Mouse (Mus musculus): ENCODE results near the gene Bank1. TPM values are rescaled to one million over a fixed set of nuclear protein-coding genes. Genes with fewer than 3 reads are reported as not detected.

The Bank1 gene
- total and polyA plus RNA-seq, 3 experiments: not detected

DNA sequence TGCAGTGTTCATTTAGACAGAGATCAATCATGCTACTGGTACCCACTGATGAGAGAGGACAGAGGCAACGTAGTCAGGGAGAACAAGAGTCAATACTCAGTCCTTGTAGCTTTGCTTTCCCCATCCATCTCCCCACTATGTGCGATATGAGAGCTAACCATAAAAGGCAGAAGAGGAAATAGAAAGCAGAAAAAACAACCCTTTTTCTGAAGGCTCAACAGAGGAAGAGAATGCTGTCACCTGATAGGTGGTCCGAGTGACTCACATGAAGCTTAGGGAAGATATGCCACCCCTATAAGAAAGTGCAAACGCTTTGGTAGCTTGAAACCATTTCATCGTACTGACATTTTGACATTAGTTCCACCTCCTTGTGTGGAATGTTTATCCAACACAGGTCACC lies 239.4 kb downstream of the Bank1 start (continued):
- TF ChIP-seq MAX (IDR thresholded peaks at IDR 0.05; ENCODE audit: low read length) (no peak), MEF2A (IDR thresholded peaks at IDR 0.05; ENCODE audit: extremely low read depth, insufficient replicate concordance, low read depth, low read length, poor library complexity, severe bottlenecking) (no peak), CHD1 (IDR thresholded peaks at IDR 0.05; ENCODE audit: low read depth, low read length) (no peak), CHD2 (IDR thresholded peaks at IDR 0.05; ENCODE audit: low read length) (no peak), GABPA (IDR thresholded peaks at IDR 0.05; ENCODE audit: low read depth, low read length) (no peak), RAD21 (IDR thresholded peaks at IDR 0.05; ENCODE audit: low read depth, low read length) (no peak), TCF12 (IDR thresholded peaks at IDR 0.05; ENCODE audit: low read depth, low read length) (no peak), POLR2AphosphoS2 (IDR thresholded peaks at IDR 0.05; ENCODE audit: low read length) (no peak), HCFC1 (IDR thresholded peaks at IDR 0.05; ENCODE audit: low read depth, low read length) (no peak), CTCF (IDR thresholded peaks at IDR 0.05 in 2 of 3, conservative IDR thresholded peaks at IDR 0.05 in 1 of 3; ENCODE audit: control insufficient read depth in 1 of 3, insufficient read depth in 1 of 3, low read depth in 2 of 3, low read length in 3 of 3, poor library complexity in 1 of 3, severe bottlenecking in 1 of 3) (no peak), SIN3A (IDR thresholded peaks at IDR 0.05; ENCODE audit: low read length) (no peak), USF2 (IDR thresholded peaks at IDR 0.05; ENCODE audit: borderline replicate concordance in 1 of 2, insufficient read depth in 1 of 2, low read depth in 1 of 2, low read length in 2 of 2) (no peak)

DNA sequence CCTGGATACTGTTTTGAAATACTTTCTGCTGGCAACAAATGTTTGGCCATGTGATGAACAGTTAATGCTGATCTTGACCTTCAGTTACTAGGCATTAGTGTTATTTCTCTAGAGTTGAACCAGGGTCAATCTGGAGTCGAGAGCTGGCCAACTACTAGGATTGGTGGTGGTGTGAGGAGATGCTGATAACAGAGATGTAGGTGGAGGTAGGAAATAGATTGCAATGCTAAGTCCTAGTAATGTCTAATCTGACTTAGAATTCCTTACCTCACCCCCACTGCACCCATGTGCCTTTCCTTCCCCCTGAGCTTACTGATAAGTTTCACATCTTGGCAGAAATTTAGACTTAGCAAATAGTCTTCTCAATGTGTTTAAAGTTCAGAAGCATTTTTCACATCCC lies 240.8 kb downstream of the Bank1 start:
- Histone ChIP-seq H3K36me3 (ENCODE audit: control insufficient read depth in 1 of 2, insufficient read depth in 2 of 2, low read length in 2 of 2) (peaks cover 0 to 16% of the 10 kb centered on the region in 2 experiments; a peak in 2 of 4 replicates), H3K27me3 (ENCODE audit: control insufficient read depth in 1 of 2, insufficient read depth in 2 of 2, low read length in 2 of 2) (no peaks in the 10 kb centered on the region), H3K9me3 (replicated peaks; ENCODE audit: insufficient read depth, low read length) (no peaks in the 10 kb centered on the region), H3K79me2 (ENCODE audit: control insufficient read depth, insufficient read depth, low read length, poor library complexity) (no peaks in the 10 kb centered on the region), H3K4me3 (ENCODE audit: control insufficient read depth in 1 of 2, insufficient read depth in 1 of 2, low read depth in 2 of 2, low read length in 2 of 2) (no peak overlapping the region), H3K4me1 (ENCODE audit: control insufficient read depth in 1 of 2, insufficient read depth in 2 of 2, low read length in 2 of 2) (peaks cover 0 to 10% of the 10 kb centered on the region in 2 experiments; a peak in 3 of 4 replicates), H3K27ac (ENCODE audit: control insufficient read depth, low read depth, low read length) (no peak overlapping the region), H3K9ac (ENCODE audit: control insufficient read depth, low read depth, low read length, poor library complexity, severe bottlenecking) (no peak overlapping the region)
- peak; percentile 20 for DNase-seq (ENCODE audit: low read depth, low spot score)
- TF ChIP-seq RCOR1 (IDR thresholded peaks at IDR 0.05; ENCODE audit: low read depth, low read length) (peak; percentile 50; the same call in 1 of the 2 replicates), GATA1 (IDR thresholded peaks at IDR 0.05; ENCODE audit: low read depth, low read length) (peak; percentile 61), TCF12 (IDR thresholded peaks at IDR 0.05; ENCODE audit: low read depth, low read length) (peak; percentile 59; the same call in 1 of the 2 replicates), MAX (IDR thresholded peaks at IDR 0.05; ENCODE audit: low read length) (peak; percentile 27; the same call in 1 of the 2 replicates), GABPA (IDR thresholded peaks at IDR 0.05; ENCODE audit: low read depth, low read length) (no peak), EP300 (IDR thresholded peaks at IDR 0.05; ENCODE audit: low read depth in 1 of 2, low read length in 2 of 2) (peak; percentile 53 to 57; a peak in 3 of 4 replicates)

DNA sequence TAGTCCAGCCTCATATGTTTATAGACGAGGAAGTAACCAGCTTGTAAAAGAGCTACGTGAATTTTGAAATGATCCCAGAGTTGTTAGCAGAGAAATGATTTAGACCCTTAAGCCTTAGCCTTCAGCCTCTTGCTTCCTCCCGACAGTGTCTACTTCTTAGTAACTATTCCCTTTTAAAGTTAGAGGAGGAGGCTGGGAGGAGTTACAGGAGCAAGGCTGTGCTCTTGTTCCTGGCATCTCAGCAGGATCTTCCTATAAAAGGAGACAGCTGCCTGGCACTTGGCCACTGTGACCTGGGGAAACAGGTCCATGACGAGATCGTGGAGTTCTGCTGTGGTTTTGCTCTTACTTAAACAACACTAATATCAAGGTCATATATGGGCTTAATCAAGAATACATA lies 241.8 kb downstream of the Bank1 start:
- no peak overlapping the region for H3K9ac ChIP-seq (ENCODE audit: control insufficient read depth, low read depth, low read length, poor library complexity, severe bottlenecking)
- H3K36me3 ChIP-seq (ENCODE audit: control insufficient read depth in 1 of 2, insufficient read depth in 2 of 2, low read length in 2 of 2): peaks cover 0 to 16% of the 10 kb centered on the region in 2 experiments; a peak in 2 of 4 replicates
- no peaks in the 10 kb centered on the region for H3K9me3 ChIP-seq (replicated peaks; ENCODE audit: insufficient read depth, low read length)
- H3K27ac ChIP-seq (ENCODE audit: control insufficient read depth, low read depth, low read length): no peak overlapping the region
- no peaks in the 10 kb centered on the region for H3K79me2 ChIP-seq (ENCODE audit: control insufficient read depth, insufficient read depth, low read length, poor library complexity)
- no peak for DNase-seq (ENCODE audit: low read depth, low spot score)
- H3K4me1 ChIP-seq (ENCODE audit: control insufficient read depth in 1 of 2, insufficient read depth in 2 of 2, low read length in 2 of 2): peaks cover 0 to 10% of the 10 kb centered on the region in 2 experiments; a peak in 3 of 4 replicates
- TF ChIP-seq E2F4 (IDR thresholded peaks at IDR 0.05; ENCODE audit: borderline replicate concordance, low read depth, low read length) (no peak), SIN3A (IDR thresholded peaks at IDR 0.05; ENCODE audit: low read length) (no peak), NRF1 (IDR thresholded peaks at IDR 0.05; ENCODE audit: insufficient read depth, low read depth, low read length, poor library complexity, severe bottlenecking) (no peak), TBP (IDR thresholded peaks at IDR 0.05; ENCODE audit: low read depth, low read length) (no peak), CHD1 (IDR thresholded peaks at IDR 0.05; ENCODE audit: low read depth, low read length) (no peak), TCF12 (IDR thresholded peaks at IDR 0.05; ENCODE audit: low read depth, low read length) (no peak), NELFE (IDR thresholded peaks at IDR 0.05; ENCODE audit: low read depth, low read length) (no peak), ETS1 (IDR thresholded peaks at IDR 0.05; ENCODE audit: low read depth, low read length) (no peak)
- peaks cover 2% of the 10 kb centered on the region in 2 experiments; a peak in 3 of 4 replicates for H3K27me3 ChIP-seq (ENCODE audit: control insufficient read depth in 1 of 2, insufficient read depth in 2 of 2, low read length in 2 of 2)
- H3K4me3 ChIP-seq (ENCODE audit: control insufficient read depth in 1 of 2, insufficient read depth in 1 of 2, low read depth in 2 of 2, low read length in 2 of 2): no peak overlapping the region
